Mouse (Mus musculus) midbrain, embryonic 11.5 days (tissue): ENCODE results near the gene Sdk2. TPM values are rescaled to one million over a fixed set of nuclear protein-coding genes. Genes with fewer than 3 reads are reported as not detected.

Experiments
- ATAC-seq: fragments of 200-750 bp; cut with Nextera tagmentation; 2 replicates; pipeline ENCODE4 v1.8.0; 2017; ENCODE audit warnings: moderate TSS enrichment, moderate library complexity; ENCODE audit not compliant: low FRiP score
- DNase-seq: peaks from one replicate; pipeline ENCODE4 v3.0.0; 2015; ENCODE audit warnings: low spot score; ENCODE audit errors: missing footprints
- H3K27ac ChIP-seq: fragments of 300-500 bp; sonication (generic); 2 replicates; pipeline ENCODE4 v1.5.1; 2014; ENCODE audit warnings: low read depth, low read length
- H3K27me3 ChIP-seq: fragments of 300-500 bp; sonication (generic); 2 replicates; pipeline ENCODE4 v1.6.1; 2014; ENCODE audit warnings: mild to moderate bottlenecking, low read length, moderate library complexity, mixed read lengths; ENCODE audit not compliant: control insufficient read depth, insufficient read depth
- H3K36me3 ChIP-seq: fragments of 300-500 bp; sonication (generic); 2 replicates; pipeline ENCODE4 v1.6.1; 2014; ENCODE audit warnings: mild to moderate bottlenecking, low read length, moderate library complexity, mixed read lengths; ENCODE audit not compliant: control insufficient read depth, insufficient read depth
- H3K4me1 ChIP-seq: fragments of 300-500 bp; sonication (generic); 2 replicates; pipeline ENCODE4 v1.6.1; 2014; ENCODE audit warnings: low read length; ENCODE audit not compliant: control insufficient read depth, insufficient read depth
- H3K4me2 ChIP-seq: fragments of 300-500 bp; sonication (generic); 2 replicates; pipeline ENCODE4 v1.6.1; 2014; ENCODE audit warnings: mild to moderate bottlenecking, moderate library complexity
- H3K4me3 ChIP-seq: fragments of 300-500 bp; sonication (generic); 2 replicates; pipeline ENCODE4 v1.5.1; 2014; ENCODE audit warnings: low read depth, low read length
- H3K9ac ChIP-seq: fragments of 300-500 bp; sonication (generic); 2 replicates; pipeline ENCODE4 v1.6.1; 2014; ENCODE audit warnings: low read length
- H3K9me3 ChIP-seq: fragments of 300-500 bp; sonication (generic); 2 replicates; pipeline ENCODE4 v1.6.1; 2016; ENCODE audit warnings: low read length; ENCODE audit not compliant: control insufficient read depth
- WGBS: fragments of 180-500 bp; shearing (Covaris S2); extraction: QIAGEN DNeasy Blood & Tissue Kit; methylation state at CpG from one replicate; pipeline ENCODE4 v1.1.7; 2014; 5-methylcytosine and 5-hydroxymethylcytosine counted together
- polyA plus RNA-seq: library from polyadenylated mRNA; unstranded; fragments of >200 nt; fragmentation: Nextera tagmentation; extraction: Ambion mirVana; gene quantifications from 2 replicates; pipeline ENCODE4 v1.2.1, GENCODE M21; 2014

Sdk2 gene
- polyA plus RNA-seq, 1 experiment from 2014 or later = 2.6 TPM

- DNase-seq (no peak), ATAC-seq (no peak)
- H3K27me3 ChIP-seq = no peaks in the 10 kb centered on the region
- H3K27ac ChIP-seq = no peak overlapping the region
- H3K9ac ChIP-seq = no peak overlapping the region
- no peaks in the 10 kb centered on the region for H3K9me3 ChIP-seq
- 88% methylated on average over 8 of the region's 8 CpGs for WGBS
- H3K4me3 ChIP-seq = no peak overlapping the region
- H3K4me1 ChIP-seq = peaks cover 32% of the 10 kb centered on the region
- no peaks in the 10 kb centered on the region for H3K36me3 ChIP-seq
- no peak overlapping the region for H3K4me2 ChIP-seq
Measured at GRCm38 (mm10) chr11:113948676-113949075, 118.2 kb downstream of the Sdk2 start.

DNA sequence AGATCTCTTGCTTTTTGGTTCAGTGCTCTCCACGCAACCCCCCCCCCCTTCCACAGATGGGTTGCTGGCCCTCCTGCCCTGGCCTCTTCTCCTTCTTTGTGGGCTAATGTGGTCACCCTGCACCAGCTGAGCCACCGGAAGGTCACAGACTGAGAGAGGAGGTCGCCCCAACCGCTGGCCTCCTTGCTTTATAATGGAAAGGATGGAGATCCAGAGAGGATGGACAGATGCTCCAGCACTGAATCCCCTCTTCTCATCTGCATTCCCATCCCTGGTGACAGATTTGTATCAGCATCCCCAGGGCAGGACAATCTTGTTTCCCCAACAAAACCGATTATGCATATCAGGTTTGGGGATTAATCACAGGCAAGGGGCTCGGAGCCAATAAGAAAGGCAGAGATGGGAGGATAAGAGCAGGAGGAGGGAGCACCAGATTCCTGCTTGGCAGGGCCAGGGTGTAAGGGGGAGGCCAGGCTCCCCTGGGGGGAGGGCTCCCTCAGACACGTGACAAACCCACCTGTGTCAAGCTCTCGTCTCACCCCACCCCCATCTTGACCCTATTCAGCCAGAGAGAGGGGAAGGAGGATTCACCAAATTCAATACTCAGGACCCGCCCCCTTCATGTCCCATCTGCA lies 124.6 kb downstream of the Sdk2 start:
- Histone ChIP-seq H3K27ac (peak overlapping the region; percentile 50), H3K4me3 (no peak overlapping the region), H3K4me1 (peaks cover 16% of the 10 kb centered on the region), H3K9ac (no peak overlapping the region), H3K9me3 (no peaks in the 10 kb centered on the region), H3K4me2 (no peak overlapping the region), H3K27me3 (no peaks in the 10 kb centered on the region), H3K36me3 (no peaks in the 10 kb centered on the region)
- DNase-seq = no peak
- ATAC-seq = peak; percentile 82
- WGBS = 33% methylated on average over 9 of the region's 9 CpGs

DNA sequence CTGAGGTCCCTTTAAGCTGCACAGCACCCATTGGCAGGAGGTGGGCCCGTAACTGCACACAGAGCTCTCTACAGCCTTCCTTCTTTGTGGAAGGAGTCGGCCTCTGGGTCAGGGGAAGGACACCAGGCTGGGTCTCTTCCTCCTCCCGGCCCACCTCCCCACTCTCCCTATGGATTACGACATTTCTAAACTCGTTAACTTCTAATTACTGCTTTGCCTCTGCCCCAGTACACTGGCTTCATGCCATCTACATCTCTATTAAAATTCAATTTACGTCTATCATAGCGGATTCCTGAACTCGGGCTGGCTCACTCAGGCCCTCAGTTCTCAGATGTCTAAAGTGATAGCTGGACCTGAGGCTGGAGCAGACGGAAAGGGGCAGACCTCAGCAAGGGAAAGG lies 133.2 kb downstream of the Sdk2 start:
- Histone ChIP-seq H3K27me3 (no peaks in the 10 kb centered on the region), H3K4me1 (peaks cover 15% of the 10 kb centered on the region), H3K9me3 (no peaks in the 10 kb centered on the region), H3K27ac (no peak overlapping the region), H3K4me2 (no peak overlapping the region), H3K9ac (no peak overlapping the region), H3K4me3 (no peak overlapping the region), H3K36me3 (no peaks in the 10 kb centered on the region)
- DNase-seq = no peak
- WGBS = 72% methylated on average over 9 of the region's 9 CpGs
- ATAC-seq = no peak

- Histone ChIP-seq H3K4me1 (peaks cover 15% of the 10 kb centered on the region), H3K4me3 (no peak overlapping the region), H3K4me2 (no peak overlapping the region), H3K36me3 (no peaks in the 10 kb centered on the region), H3K27me3 (no peaks in the 10 kb centered on the region), H3K27ac (no peak overlapping the region), H3K9me3 (no peaks in the 10 kb centered on the region), H3K9ac (no peak overlapping the region)
- ATAC-seq (no peak), DNase-seq (no peak)
- 74% methylated on average over 7 of the region's 7 CpGs for WGBS
Measured at GRCm38 (mm10) chr11:113932909-113933308, 133.9 kb downstream of the Sdk2 start.

DNA sequence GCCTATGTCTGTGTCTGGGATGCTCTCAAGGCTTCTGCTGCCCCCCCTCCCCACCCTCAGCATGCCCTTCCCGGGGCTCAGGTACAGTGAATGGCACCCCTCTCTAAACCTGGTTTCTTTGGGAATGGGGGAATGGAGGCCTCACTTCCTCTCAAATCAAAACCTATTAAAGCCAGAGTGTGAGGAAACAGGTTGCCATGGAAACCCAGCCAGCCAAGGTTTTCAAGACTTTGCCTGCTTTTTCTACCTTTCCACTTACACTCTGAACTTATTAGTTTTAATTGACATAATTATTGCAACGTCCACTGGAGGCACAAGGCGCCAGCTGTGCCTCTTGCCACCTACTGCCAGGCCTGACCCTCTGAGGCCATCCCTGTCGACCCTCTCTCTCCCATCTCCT lies 135.1 kb downstream of the Sdk2 start:
- H3K27ac ChIP-seq = no peak overlapping the region
- ATAC-seq = no peak
- no peak overlapping the region for H3K9ac ChIP-seq
- H3K4me3 ChIP-seq = no peak overlapping the region
- H3K4me1 ChIP-seq = peaks cover 15% of the 10 kb centered on the region
- H3K27me3 ChIP-seq = no peaks in the 10 kb centered on the region
- H3K4me2 ChIP-seq = no peak overlapping the region
- 52% methylated on average over 4 of the region's 4 CpGs for WGBS
- DNase-seq = no peak
- H3K9me3 ChIP-seq = no peaks in the 10 kb centered on the region
- no peaks in the 10 kb centered on the region for H3K36me3 ChIP-seq

DNA sequence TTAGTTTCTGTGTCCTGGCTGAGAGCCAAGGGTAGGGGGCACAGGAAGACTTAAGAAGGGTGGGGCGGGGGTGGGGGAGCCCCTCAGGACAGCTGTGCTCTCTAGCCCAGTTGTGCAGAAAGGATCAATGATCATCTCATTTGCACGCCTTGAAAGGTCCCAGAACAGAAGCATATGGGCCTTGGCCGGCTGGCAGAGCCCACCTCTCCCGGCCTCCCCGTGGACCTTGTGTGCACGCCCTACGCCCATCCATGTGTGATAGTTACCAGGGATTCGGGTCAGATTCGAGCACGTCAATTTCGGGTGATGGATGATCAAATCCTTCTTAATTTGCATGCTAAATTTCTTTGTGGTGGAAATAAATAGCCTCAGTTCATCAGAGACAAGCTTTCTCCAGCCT lies 136.7 kb downstream of the Sdk2 start:
- Histone ChIP-seq H3K4me3 (no peak overlapping the region), H3K9me3 (no peaks in the 10 kb centered on the region), H3K27ac (no peak overlapping the region), H3K4me2 (no peak overlapping the region), H3K27me3 (no peaks in the 10 kb centered on the region), H3K4me1 (peaks cover 9% of the 10 kb centered on the region; the same call in 1 of the 2 replicates), H3K9ac (no peak overlapping the region), H3K36me3 (no peaks in the 10 kb centered on the region)
- DNase-seq (no peak), ATAC-seq (no peak)
- 85% methylated on average over 11 of the region's 11 CpGs for WGBS

GRCm38 (mm10) chr11:113928831-113929230 lies 138.0 kb downstream of the Sdk2 start:
- 71% methylated on average over 2 of the region's 2 CpGs for WGBS
- no peak overlapping the region for H3K4me2 ChIP-seq
- no peak overlapping the region for H3K4me3 ChIP-seq
- H3K27me3 ChIP-seq = no peaks in the 10 kb centered on the region
- H3K27ac ChIP-seq = no peak overlapping the region
- H3K9ac ChIP-seq = no peak overlapping the region
- ATAC-seq = no peak
- no peak for DNase-seq
- H3K4me1 ChIP-seq = peaks cover 6% of the 10 kb centered on the region; the same call in 1 of the 2 replicates
- no peaks in the 10 kb centered on the region for H3K36me3 ChIP-seq
- H3K9me3 ChIP-seq = no peaks in the 10 kb centered on the region

- WGBS = 81% methylated on average over 9 of the region's 9 CpGs
- Histone ChIP-seq H3K4me3 (no peak overlapping the region), H3K9me3 (no peaks in the 10 kb centered on the region), H3K4me2 (no peak overlapping the region), H3K9ac (no peak overlapping the region), H3K36me3 (no peaks in the 10 kb centered on the region), H3K27me3 (no peaks in the 10 kb centered on the region), H3K4me1 (peaks cover 10% of the 10 kb centered on the region), H3K27ac (no peak overlapping the region)
- DNase-seq (no peak), ATAC-seq (no peak)
Measured at GRCm38 (mm10) chr11:113928291-113928690, 138.6 kb downstream of the Sdk2 start.

- H3K9ac ChIP-seq = no peak overlapping the region
- WGBS = 74% methylated on average over 3 of the region's 3 CpGs
- no peak overlapping the region for H3K27ac ChIP-seq
- H3K4me3 ChIP-seq = no peak overlapping the region
- H3K4me2 ChIP-seq = no peak overlapping the region
- H3K9me3 ChIP-seq = no peaks in the 10 kb centered on the region
- no peaks in the 10 kb centered on the region for H3K36me3 ChIP-seq
- ATAC-seq = no peak
- no peaks in the 10 kb centered on the region for H3K27me3 ChIP-seq
- no peak for DNase-seq
- peaks cover 14% of the 10 kb centered on the region for H3K4me1 ChIP-seq
Measured at GRCm38 (mm10) chr11:113927826-113928225, 139.0 kb downstream of the Sdk2 start.
